In genomic region chr5:111257127-111257526, GRCm38 (mm10) we compare ENCODE assay signal across 9 mouse cellular contexts.
DNase-seq lines count a peak whose midpoint lies in the region; ATAC-seq lines count a peak whose summit lies in the region.
"Had no signal": no experiment of that assay in that cellular context is flagged by ENCODE, and none has a peak within 500 bp of the region (broad histone marks: within the 10 kb centered on the region; RNA-seq: fewer than 3 reads in every experiment).

No protein-coding gene starts in this region.

- H3K4me2 ChIP-seq in midbrain, embryonic 13.5 days (replicated peaks), result no peak overlapping the region; the same call in 1 of the 2 replicates

- no peak overlapping the region for H3K9ac ChIP-seq in midbrain, embryonic 13.5 days (replicated peaks)

- intact Hi-C loops in heart, postnatal 25 days (cut with DNase I), result loop anchor here (1.0 to 10.0 kb wide), 4 partner anchors 49 to 602 kb away; partner anchors contain the start of genes Ddx51 and Noc4l

- no peak overlapping the region for H3K4me3 ChIP-seq in midbrain, embryonic 13.5 days (replicated peaks)

- H3K27ac ChIP-seq in midbrain, embryonic 13.5 days, result peak overlapping the region; percentile 92

- peak; percentile 95 for DNase-seq in heart, adult 11 months
- DNase-seq in heart, postnatal 25 days (ENCODE audit: low spot score), result no peak
- peak; percentile 72 for DNase-seq in ES-CJ7 (ENCODE audit: low read depth, low spot score)
- peak; percentile 91 for DNase-seq in cerebellum, postnatal 10 days
- DNase-seq in gastrocnemius, postnatal 10 days, result peak; percentile 84
- DNase-seq in left cerebral cortex, adult 11 months (ENCODE audit: low spot score), result peak; percentile 36
- peak; percentile 31 for DNase-seq in thymus, postnatal 0 days (ENCODE audit: low spot score)

- ATAC-seq in midbrain, embryonic 13.5 days, result peak; percentile 48; the same call in 1 of the 2 replicates
- ATAC-seq: Patski had no signal

- peaks cover 62% of the 10 kb centered on the region for H3K4me1 ChIP-seq in midbrain, embryonic 13.5 days (replicated peaks)

- H3K27me3 ChIP-seq in midbrain, embryonic 13.5 days, result peaks cover 8% of the 10 kb centered on the region
- H3K27me3 ChIP-seq: Patski had no signal

- no peaks in the 10 kb centered on the region for H3K36me3 ChIP-seq in midbrain, embryonic 13.5 days

- WGBS in midbrain, embryonic 13.5 days, result 2% methylated on average over 2 of the region's 2 CpGs

- H3K9me3 ChIP-seq in midbrain, embryonic 13.5 days, result no peaks in the 10 kb centered on the region
